Mouse (Mus musculus): ENCODE results near the gene Pltp. TPM values are rescaled to one million over a fixed set of nuclear protein-coding genes. Genes with fewer than 3 reads are reported as not detected.
"Not testable (repeated sequence)": the region's sequence is repeated elsewhere in the genome, so short reads cannot be mapped to it uniquely, and the experiment has no call there.

Pltp gene
- polyA plus RNA-seq, 1 experiment from 2014 or later = 286 TPM

GRCm38 (mm10) chr2:164798554-164798953 lies 59.0 kb downstream of the Pltp start:
- peak; percentile 55 for TF ChIP-seq CTCF (IDR thresholded peaks at IDR 0.05)
- ATAC-seq; H3K27ac ChIP-seq (ENCODE audit: low read length); H3K27me3 ChIP-seq (replicated peaks; ENCODE audit: insufficient read depth, low read length); H3K36me3 ChIP-seq (ENCODE audit: insufficient read depth, low read length); H3K9me3 ChIP-seq (ENCODE audit: low read length); H3K4me3 ChIP-seq (ENCODE audit: low read depth, low read length); H3K4me1 ChIP-seq (ENCODE audit: insufficient read depth, low read depth, low read length); H3K4me2 ChIP-seq (replicated peaks; ENCODE audit: low read depth, low read length); H3K9ac ChIP-seq (replicated peaks; ENCODE audit: low read depth): not testable (repeated sequence)
- WGBS = 73% methylated on average over 6 of the region's 6 CpGs
- DNase-seq (ENCODE audit: low spot score) = peak; percentile 71

DNA sequence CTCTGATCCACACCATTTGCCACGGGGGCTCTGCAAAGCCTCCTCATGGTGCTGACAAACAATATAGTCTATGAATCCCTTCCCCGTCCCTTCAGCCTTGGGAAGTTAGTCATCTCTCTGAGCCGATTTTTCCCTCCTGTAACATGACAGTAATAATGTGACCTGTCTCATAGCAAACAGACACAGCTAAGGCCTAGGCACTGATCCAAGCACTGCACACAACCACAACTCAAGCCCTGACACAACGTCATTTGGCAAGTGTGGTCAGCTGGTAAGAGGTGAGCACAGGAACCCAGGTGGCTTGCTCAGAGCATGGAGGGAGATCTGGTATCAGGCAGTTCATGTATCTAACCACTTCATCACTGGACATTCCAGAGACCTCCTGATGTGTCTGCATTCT lies 61.6 kb downstream of the Pltp start:
- TF ChIP-seq CTCF (IDR thresholded peaks at IDR 0.05) (no peak), EP300 (IDR thresholded peaks at IDR 0.05) (no peak)
- peaks cover 24% of the 10 kb centered on the region; the same call in 1 of the 2 replicates for H3K36me3 ChIP-seq (ENCODE audit: insufficient read depth, low read length)
- H3K27ac ChIP-seq (ENCODE audit: low read length) = no peak overlapping the region
- H3K4me2 ChIP-seq (replicated peaks; ENCODE audit: low read depth, low read length) = no peak overlapping the region
- H3K9ac ChIP-seq (replicated peaks; ENCODE audit: low read depth) = no peak overlapping the region
- no peak overlapping the region for H3K4me3 ChIP-seq (ENCODE audit: low read depth, low read length)
- DNase-seq (ENCODE audit: low spot score) = no peak
- H3K4me1 ChIP-seq (ENCODE audit: insufficient read depth, low read depth, low read length) = no peaks in the 10 kb centered on the region
- H3K9me3 ChIP-seq (ENCODE audit: low read length) = no peaks in the 10 kb centered on the region
- H3K27me3 ChIP-seq (replicated peaks; ENCODE audit: insufficient read depth, low read length) = no peaks in the 10 kb centered on the region
- no peak for ATAC-seq
- WGBS = 67% methylated on average over 4 of the region's 4 CpGs

- TF ChIP-seq CTCF (IDR thresholded peaks at IDR 0.05) = peak; percentile 93
- TF ChIP-seq EP300 (IDR thresholded peaks at IDR 0.05) = no peak
- H3K27me3 ChIP-seq (replicated peaks; ENCODE audit: insufficient read depth, low read length) = no peaks in the 10 kb centered on the region
- H3K9ac ChIP-seq (replicated peaks; ENCODE audit: low read depth) = no peak overlapping the region
- no peaks in the 10 kb centered on the region for H3K4me1 ChIP-seq (ENCODE audit: insufficient read depth, low read depth, low read length)
- peaks cover 24% of the 10 kb centered on the region; the same call in 1 of the 2 replicates for H3K36me3 ChIP-seq (ENCODE audit: insufficient read depth, low read length)
- no peaks in the 10 kb centered on the region for H3K9me3 ChIP-seq (ENCODE audit: low read length)
- no peak overlapping the region for H3K27ac ChIP-seq (ENCODE audit: low read length)
- WGBS = 24% methylated on average over 5 of the region's 5 CpGs
- DNase-seq (ENCODE audit: low spot score) (peak; percentile 92), ATAC-seq (peak; percentile 72)
- no peak overlapping the region for H3K4me3 ChIP-seq (ENCODE audit: low read depth, low read length)
- no peak overlapping the region for H3K4me2 ChIP-seq (replicated peaks; ENCODE audit: low read depth, low read length)
These were observed 63.2 kb downstream of the Pltp start for GRCm38 (mm10) chr2:164794293-164794692.

- Histone ChIP-seq H3K9me3 (ENCODE audit: low read length) (no peaks in the 10 kb centered on the region), H3K36me3 (ENCODE audit: insufficient read depth, low read length) (peaks cover 24% of the 10 kb centered on the region; the same call in 1 of the 2 replicates), H3K27me3 (replicated peaks; ENCODE audit: insufficient read depth, low read length) (no peaks in the 10 kb centered on the region), H3K27ac (ENCODE audit: low read length) (peak overlapping the region; percentile 3; the same call in 1 of the 2 replicates), H3K9ac (replicated peaks; ENCODE audit: low read depth) (no peak overlapping the region), H3K4me2 (replicated peaks; ENCODE audit: low read depth, low read length) (no peak overlapping the region), H3K4me1 (ENCODE audit: insufficient read depth, low read depth, low read length) (no peaks in the 10 kb centered on the region), H3K4me3 (ENCODE audit: low read depth, low read length) (no peak overlapping the region)
- ATAC-seq = no peak
- peak; percentile 41 for DNase-seq (ENCODE audit: low spot score)
- 89% methylated on average over 2 of the region's 2 CpGs for WGBS
- 0 out of 2 replicates have a peak, but pooled peaks have one; percentile 24 for TF ChIP-seq CTCF (IDR thresholded peaks at IDR 0.05)
- TF ChIP-seq EP300 (IDR thresholded peaks at IDR 0.05) = no peak
These were observed 63.7 kb downstream of the Pltp start for GRCm38 (mm10) chr2:164793772-164794171.

- H3K36me3 ChIP-seq (ENCODE audit: insufficient read depth, low read length) = peaks cover 24% of the 10 kb centered on the region; the same call in 1 of the 2 replicates
- 68% methylated on average over 3 of the region's 3 CpGs for WGBS
- no peak overlapping the region for H3K27ac ChIP-seq (ENCODE audit: low read length)
- TF ChIP-seq EP300 (IDR thresholded peaks at IDR 0.05) = no peak
- TF ChIP-seq CTCF (IDR thresholded peaks at IDR 0.05) = peak; percentile 88
- H3K4me3 ChIP-seq (ENCODE audit: low read depth, low read length) = no peak overlapping the region
- DNase-seq (ENCODE audit: low spot score) (peak; percentile 55), ATAC-seq (peak; percentile 18; the same call in 1 of the 2 replicates)
- H3K4me2 ChIP-seq (replicated peaks; ENCODE audit: low read depth, low read length) = no peak overlapping the region
- H3K27me3 ChIP-seq (replicated peaks; ENCODE audit: insufficient read depth, low read length) = no peaks in the 10 kb centered on the region
- no peak overlapping the region for H3K9ac ChIP-seq (replicated peaks; ENCODE audit: low read depth)
- no peaks in the 10 kb centered on the region for H3K4me1 ChIP-seq (ENCODE audit: insufficient read depth, low read depth, low read length)
- no peaks in the 10 kb centered on the region for H3K9me3 ChIP-seq (ENCODE audit: low read length)
These were observed 64.3 kb downstream of the Pltp start for GRCm38 (mm10) chr2:164793236-164793635.

GRCm38 (mm10) chr2:164792400-164793190 lies 64.9 kb downstream of the Pltp start:
- Histone ChIP-seq H3K27ac (ENCODE audit: low read length) (no peak overlapping the region), H3K4me1 (ENCODE audit: insufficient read depth, low read depth, low read length) (no peaks in the 10 kb centered on the region), H3K9me3 (ENCODE audit: low read length) (no peaks in the 10 kb centered on the region), H3K9ac (replicated peaks; ENCODE audit: low read depth) (no peak overlapping the region), H3K4me2 (replicated peaks; ENCODE audit: low read depth, low read length) (no peak overlapping the region), H3K36me3 (ENCODE audit: insufficient read depth, low read length) (peaks cover 24% of the 10 kb centered on the region; the same call in 1 of the 2 replicates), H3K4me3 (ENCODE audit: low read depth, low read length) (no peak overlapping the region), H3K27me3 (replicated peaks; ENCODE audit: insufficient read depth, low read length) (no peaks in the 10 kb centered on the region)
- 89% methylated on average over 12 of the region's 12 CpGs for WGBS
- no peak for DNase-seq (ENCODE audit: low spot score)
- ATAC-seq = no peak
- TF ChIP-seq CTCF (IDR thresholded peaks at IDR 0.05) = no peak
- no peak for TF ChIP-seq EP300 (IDR thresholded peaks at IDR 0.05)
